Mouse (Mus musculus) hindbrain, embryonic 11.5 days (tissue): Measurements from ENCODE around the gene Trpm7. TPM values are rescaled to one million over a fixed set of nuclear protein-coding genes. Genes with fewer than 3 reads are reported as not detected.

Source experiments
- polyA plus RNA-seq: library from polyadenylated mRNA; unstranded; fragments of >200 nt; fragmentation: Nextera tagmentation; extraction: Ambion mirVana; gene quantifications from 2 replicates; pipeline ENCODE4 v1.2.1, GENCODE M21; 2014

Trpm7 gene
- polyA plus RNA-seq, 1 experiment from 2014 or later: 43.0 TPM

Other genes with a start within 250 kb of the Trpm7 start
- 79.4 and 84.5 TPM in 2 replicates for gene Gabpb1, start 199.9 kb downstream of the Trpm7 start, polyA plus RNA-seq
- 37.8 and 47.8 TPM in 2 replicates for gene Usp8, start 168.9 kb downstream of the Trpm7 start, polyA plus RNA-seq
- gene Usp50, start 92.8 kb downstream of the Trpm7 start, polyA plus RNA-seq: 2.2 and 2.6 TPM in 2 replicates
- gene Sppl2a, start 57.0 kb upstream of the Trpm7 start, polyA plus RNA-seq: 34.7 and 35.5 TPM in 2 replicates
- gene Ap4e1, start 132.5 kb upstream of the Trpm7 start, polyA plus RNA-seq: 11.1 and 11.3 TPM in 2 replicates
- 23.5 and 24.1 TPM in 2 replicates for gene Blvra, start 194.4 kb upstream of the Trpm7 start, polyA plus RNA-seq